Mouse (Mus musculus): Measurements from ENCODE around the gene Nup214. TPM values are rescaled to one million over a fixed set of nuclear protein-coding genes. Genes with fewer than 3 reads are reported as not detected.

Gene Nup214
- polyA plus RNA-seq, 1 experiment from 2014 or later: 53.5 TPM

GRCm38 (mm10) chr2:32045375-32045774 is 71.1 kb downstream of the Nup214 start:
- Histone ChIP-seq H3K4me1 (replicated peaks; ENCODE audit: control insufficient read depth, insufficient read depth, low read length) (no peaks in the 10 kb centered on the region), H3K27me3 (ENCODE audit: control insufficient read depth, insufficient read depth, low read length) (no peaks in the 10 kb centered on the region), H3K4me2 (replicated peaks) (no peak overlapping the region), H3K9ac (no peak overlapping the region), H3K27ac (no peak overlapping the region), H3K36me3 (replicated peaks; ENCODE audit: control insufficient read depth, insufficient read depth) (peaks cover 85% of the 10 kb centered on the region), H3K4me3 (replicated peaks; ENCODE audit: low read length) (no peak overlapping the region), H3K9me3 (ENCODE audit: control insufficient read depth, low read length) (no peaks in the 10 kb centered on the region)
- DNase-seq (ENCODE audit: low spot score) (no peak), ATAC-seq (ENCODE audit: low FRiP score) (no peak)
- WGBS: 86% methylated on average over 6 of the region's 6 CpGs

GRCm38 (mm10) chr2:32046009-32046408 is 71.8 kb downstream of the Nup214 start:
- DNase-seq (ENCODE audit: low spot score): no peak
- Histone ChIP-seq H3K9me3 (ENCODE audit: control insufficient read depth, low read length) (no peaks in the 10 kb centered on the region), H3K36me3 (replicated peaks; ENCODE audit: control insufficient read depth, insufficient read depth) (peaks cover 85% of the 10 kb centered on the region), H3K9ac (no peak overlapping the region), H3K27me3 (ENCODE audit: control insufficient read depth, insufficient read depth, low read length) (no peaks in the 10 kb centered on the region), H3K4me3 (replicated peaks; ENCODE audit: low read length) (no peak overlapping the region), H3K4me1 (replicated peaks; ENCODE audit: control insufficient read depth, insufficient read depth, low read length) (no peaks in the 10 kb centered on the region), H3K4me2 (replicated peaks) (no peak overlapping the region), H3K27ac (no peak overlapping the region)
- WGBS: 85% methylated on average over 10 of the region's 10 CpGs
- no peak for ATAC-seq (ENCODE audit: low FRiP score)

DNA sequence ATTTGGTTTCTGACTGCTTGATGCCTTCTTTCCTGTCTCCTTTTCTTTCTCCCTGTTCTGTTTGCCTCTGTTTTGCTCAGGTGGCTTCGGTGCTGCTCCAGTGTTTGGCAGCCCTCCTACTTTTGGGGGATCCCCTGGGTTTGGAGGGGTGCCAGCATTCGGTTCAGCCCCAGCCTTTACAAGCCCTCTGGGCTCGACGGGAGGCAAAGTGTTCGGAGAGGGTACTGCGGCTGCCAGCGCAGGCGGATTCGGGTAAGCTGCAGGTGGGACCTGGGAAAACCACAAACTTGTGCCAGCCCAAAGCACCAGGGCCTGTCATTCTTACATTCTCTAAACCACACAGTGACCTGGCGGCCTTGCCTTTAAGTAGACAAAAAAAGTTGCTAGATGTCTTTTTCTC is 73.1 kb downstream of the Nup214 start:
- Histone ChIP-seq H3K4me3 (replicated peaks; ENCODE audit: low read length) (no peak overlapping the region), H3K9ac (no peak overlapping the region), H3K27me3 (ENCODE audit: control insufficient read depth, insufficient read depth, low read length) (no peaks in the 10 kb centered on the region), H3K36me3 (replicated peaks; ENCODE audit: control insufficient read depth, insufficient read depth) (peaks cover 86% of the 10 kb centered on the region), H3K9me3 (ENCODE audit: control insufficient read depth, low read length) (no peaks in the 10 kb centered on the region), H3K27ac (no peak overlapping the region), H3K4me2 (replicated peaks) (no peak overlapping the region), H3K4me1 (replicated peaks; ENCODE audit: control insufficient read depth, insufficient read depth, low read length) (no peaks in the 10 kb centered on the region)
- ATAC-seq (ENCODE audit: low FRiP score): no peak
- DNase-seq (ENCODE audit: low spot score): no peak
- WGBS: 76% methylated on average over 10 of the region's 10 CpGs

DNA sequence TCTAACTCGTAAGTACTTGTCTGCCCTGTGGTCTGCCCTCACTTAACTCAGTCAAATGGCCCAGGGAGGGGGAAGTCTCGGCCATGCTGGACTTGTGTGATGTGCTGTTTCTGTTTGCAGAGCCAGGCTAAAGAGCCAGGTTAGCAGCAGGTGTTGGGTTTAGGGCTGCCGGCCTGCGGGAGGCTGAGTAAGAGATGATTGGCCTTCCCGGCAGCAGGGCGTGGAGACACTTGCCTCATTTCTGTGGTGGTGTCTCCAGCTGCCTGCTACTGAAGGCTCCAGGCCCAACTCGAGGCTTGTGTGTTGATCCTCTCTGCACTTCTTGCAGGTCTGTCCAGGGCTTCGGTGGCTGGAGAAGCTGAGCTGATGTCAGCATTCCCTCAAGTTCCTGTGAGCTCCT is 77.6 kb downstream of the Nup214 start:
- DNase-seq (ENCODE audit: low spot score): no peak
- Histone ChIP-seq H3K9me3 (ENCODE audit: control insufficient read depth, low read length) (no peaks in the 10 kb centered on the region), H3K27me3 (ENCODE audit: control insufficient read depth, insufficient read depth, low read length) (no peaks in the 10 kb centered on the region), H3K36me3 (replicated peaks; ENCODE audit: control insufficient read depth, insufficient read depth) (peaks cover 57% of the 10 kb centered on the region), H3K4me2 (replicated peaks) (no peak overlapping the region), H3K4me3 (replicated peaks; ENCODE audit: low read length) (no peak overlapping the region), H3K9ac (no peak overlapping the region), H3K4me1 (replicated peaks; ENCODE audit: control insufficient read depth, insufficient read depth, low read length) (no peaks in the 10 kb centered on the region), H3K27ac (no peak overlapping the region)
- 87% methylated on average over 8 of the region's 8 CpGs for whole genome bisulfite sequencing
- no peak for ATAC-seq (ENCODE audit: low FRiP score)

- WGBS: 98% methylated on average over 7 of the region's 7 CpGs
- ATAC-seq (ENCODE audit: low FRiP score): no peak
- H3K36me3 ChIP-seq (replicated peaks; ENCODE audit: control insufficient read depth, insufficient read depth): peaks cover 50% of the 10 kb centered on the region
These were observed 78.2 kb downstream of the Nup214 start for GRCm38 (mm10) chr2:32052418-32052817.

DNA sequence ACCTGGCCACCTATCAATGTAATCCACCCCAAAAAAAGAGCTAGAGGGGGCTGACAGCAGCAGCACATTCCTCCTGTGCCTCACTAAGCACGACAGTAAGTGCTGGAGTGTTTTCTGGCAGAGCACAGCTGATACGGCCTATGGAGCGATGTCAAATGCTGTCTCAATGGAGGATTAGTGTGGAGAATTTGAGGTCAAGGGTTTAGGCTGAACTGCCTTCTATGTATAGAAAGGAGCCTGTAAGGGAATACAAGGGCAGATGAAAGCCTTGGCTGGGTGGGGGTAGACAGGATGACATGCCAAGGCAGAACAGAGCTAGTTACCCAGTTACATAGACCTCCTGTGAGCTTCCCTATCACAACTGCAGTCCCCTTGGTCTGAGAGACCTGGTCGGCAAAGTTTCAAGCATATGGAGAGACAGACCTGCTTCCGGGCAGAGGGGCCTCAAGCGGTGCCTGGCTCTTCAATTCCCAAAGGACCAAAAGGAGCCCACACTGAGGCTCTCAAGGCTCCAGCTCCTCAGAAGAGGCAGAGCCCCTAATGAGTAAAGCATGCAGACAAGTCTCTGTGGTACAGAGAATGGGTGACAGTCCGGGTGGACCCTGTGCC is 81.2 kb downstream of the Nup214 start:
- no peak for ATAC-seq (ENCODE audit: low FRiP score)
- Histone ChIP-seq H3K4me1 (replicated peaks; ENCODE audit: control insufficient read depth, insufficient read depth, low read length) (no peaks in the 10 kb centered on the region), H3K4me3 (replicated peaks; ENCODE audit: low read length) (no peak overlapping the region), H3K4me2 (replicated peaks) (no peak overlapping the region), H3K9me3 (ENCODE audit: control insufficient read depth, low read length) (no peaks in the 10 kb centered on the region), H3K27me3 (ENCODE audit: control insufficient read depth, insufficient read depth, low read length) (no peaks in the 10 kb centered on the region), H3K27ac (no peak overlapping the region), H3K36me3 (replicated peaks; ENCODE audit: control insufficient read depth, insufficient read depth) (peaks cover 22% of the 10 kb centered on the region), H3K9ac (no peak overlapping the region)
- 49% methylated on average over 7 of the region's 7 CpGs for WGBS
- no peak for DNase-seq (ENCODE audit: low spot score)

More at GRCm38 (mm10) chr2:32052418-32052817, 78.2 kb downstream of the Nup214 start:
- no peaks in the 10 kb centered on the region for H3K27me3 ChIP-seq (ENCODE audit: control insufficient read depth, insufficient read depth, low read length)
- H3K4me2 ChIP-seq (replicated peaks): no peak overlapping the region
- no peak overlapping the region for H3K4me3 ChIP-seq (replicated peaks; ENCODE audit: low read length)
- no peaks in the 10 kb centered on the region for H3K9me3 ChIP-seq (ENCODE audit: control insufficient read depth, low read length)
- H3K27ac ChIP-seq: no peak overlapping the region
- DNase-seq (ENCODE audit: low spot score): no peak
- H3K4me1 ChIP-seq (replicated peaks; ENCODE audit: control insufficient read depth, insufficient read depth, low read length): no peaks in the 10 kb centered on the region
- no peak overlapping the region for H3K9ac ChIP-seq

DNA sequence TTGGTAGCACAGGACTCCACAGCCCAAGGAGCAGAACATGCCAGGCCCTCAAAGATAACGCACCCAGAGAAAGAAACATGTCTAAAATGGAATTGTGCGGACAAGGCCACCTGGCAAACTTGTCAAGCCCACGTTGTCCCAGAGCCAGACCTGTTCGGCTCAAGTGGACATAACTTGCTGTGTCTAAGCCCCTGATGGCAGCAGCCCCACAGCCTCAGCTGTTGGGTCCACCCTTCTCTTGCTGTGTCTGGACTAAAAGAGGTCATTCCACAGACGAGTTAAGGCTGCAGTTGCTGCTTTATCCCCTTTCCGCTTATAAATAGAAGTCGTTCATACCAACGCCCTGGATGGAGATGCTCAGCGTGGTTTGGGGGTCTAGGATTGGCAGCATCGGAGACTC is 82.3 kb downstream of the Nup214 start:
- Histone ChIP-seq H3K4me3 (replicated peaks; ENCODE audit: low read length) (no peak overlapping the region), H3K36me3 (replicated peaks; ENCODE audit: control insufficient read depth, insufficient read depth) (peaks cover 11% of the 10 kb centered on the region), H3K4me1 (replicated peaks; ENCODE audit: control insufficient read depth, insufficient read depth, low read length) (no peaks in the 10 kb centered on the region), H3K27ac (no peak overlapping the region), H3K9ac (no peak overlapping the region), H3K9me3 (ENCODE audit: control insufficient read depth, low read length) (no peaks in the 10 kb centered on the region), H3K4me2 (replicated peaks) (no peak overlapping the region), H3K27me3 (ENCODE audit: control insufficient read depth, insufficient read depth, low read length) (no peaks in the 10 kb centered on the region)
- no peak for ATAC-seq (ENCODE audit: low FRiP score)
- WGBS: 86% methylated on average over 10 of the region's 10 CpGs
- DNase-seq (ENCODE audit: low spot score): no peak

- Histone ChIP-seq H3K9me3 (ENCODE audit: control insufficient read depth, low read length) (no peaks in the 10 kb centered on the region), H3K4me2 (replicated peaks) (no peak overlapping the region), H3K27me3 (ENCODE audit: control insufficient read depth, insufficient read depth, low read length) (no peaks in the 10 kb centered on the region), H3K4me1 (replicated peaks; ENCODE audit: control insufficient read depth, insufficient read depth, low read length) (no peaks in the 10 kb centered on the region), H3K9ac (no peak overlapping the region), H3K36me3 (replicated peaks; ENCODE audit: control insufficient read depth, insufficient read depth) (peaks cover 3% of the 10 kb centered on the region), H3K4me3 (replicated peaks; ENCODE audit: low read length) (no peak overlapping the region), H3K27ac (no peak overlapping the region)
- DNase-seq (ENCODE audit: low spot score) (no peak), ATAC-seq (ENCODE audit: low FRiP score) (no peak)
- 87% methylated on average over 2 of the region's 2 CpGs for WGBS
These were observed 83.1 kb downstream of the Nup214 start for GRCm38 (mm10) chr2:32057360-32057759.

- H3K4me3 ChIP-seq (replicated peaks; ENCODE audit: low read length): no peak overlapping the region
- no peaks in the 10 kb centered on the region for H3K36me3 ChIP-seq (replicated peaks; ENCODE audit: control insufficient read depth, insufficient read depth)
- no peaks in the 10 kb centered on the region for H3K4me1 ChIP-seq (replicated peaks; ENCODE audit: control insufficient read depth, insufficient read depth, low read length)
- no peak for ATAC-seq (ENCODE audit: low FRiP score)
- H3K9ac ChIP-seq: no peak overlapping the region
- H3K9me3 ChIP-seq (ENCODE audit: control insufficient read depth, low read length): no peaks in the 10 kb centered on the region
- no peak overlapping the region for H3K27ac ChIP-seq
- H3K4me2 ChIP-seq (replicated peaks): no peak overlapping the region
- no peak for DNase-seq (ENCODE audit: low spot score)
- 87% methylated on average over 4 of the region's 4 CpGs for WGBS
- no peaks in the 10 kb centered on the region for H3K27me3 ChIP-seq (ENCODE audit: control insufficient read depth, insufficient read depth, low read length)
These were observed 83.6 kb downstream of the Nup214 start for GRCm38 (mm10) chr2:32057794-32058193.

GRCm38 (mm10) chr2:32058241-32058640 is 84.0 kb downstream of the Nup214 start:
- H3K9me3 ChIP-seq (ENCODE audit: control insufficient read depth, low read length): no peaks in the 10 kb centered on the region
- H3K36me3 ChIP-seq (replicated peaks; ENCODE audit: control insufficient read depth, insufficient read depth): no peaks in the 10 kb centered on the region
- H3K4me2 ChIP-seq (replicated peaks): no peak overlapping the region
- DNase-seq (ENCODE audit: low spot score) (no peak), ATAC-seq (ENCODE audit: low FRiP score) (no peak)
- no peak overlapping the region for H3K4me3 ChIP-seq (replicated peaks; ENCODE audit: low read length)
- no peak overlapping the region for H3K9ac ChIP-seq
- 75% methylated on average over 9 of the region's 9 CpGs for WGBS
- no peaks in the 10 kb centered on the region for H3K4me1 ChIP-seq (replicated peaks; ENCODE audit: control insufficient read depth, insufficient read depth, low read length)
- H3K27me3 ChIP-seq (ENCODE audit: control insufficient read depth, insufficient read depth, low read length): no peaks in the 10 kb centered on the region
- H3K27ac ChIP-seq: no peak overlapping the region

All from hindbrain, embryonic 14.5 days (tissue).